Mouse (Mus musculus): Measurements from ENCODE around the gene Fgf23. TPM values are rescaled to one million over a fixed set of nuclear protein-coding genes. Genes with fewer than 3 reads are reported as not detected.

The Fgf23 gene
- polyA plus RNA-seq, 1 experiment from 2014 or later: 0.20 TPM

DNA sequence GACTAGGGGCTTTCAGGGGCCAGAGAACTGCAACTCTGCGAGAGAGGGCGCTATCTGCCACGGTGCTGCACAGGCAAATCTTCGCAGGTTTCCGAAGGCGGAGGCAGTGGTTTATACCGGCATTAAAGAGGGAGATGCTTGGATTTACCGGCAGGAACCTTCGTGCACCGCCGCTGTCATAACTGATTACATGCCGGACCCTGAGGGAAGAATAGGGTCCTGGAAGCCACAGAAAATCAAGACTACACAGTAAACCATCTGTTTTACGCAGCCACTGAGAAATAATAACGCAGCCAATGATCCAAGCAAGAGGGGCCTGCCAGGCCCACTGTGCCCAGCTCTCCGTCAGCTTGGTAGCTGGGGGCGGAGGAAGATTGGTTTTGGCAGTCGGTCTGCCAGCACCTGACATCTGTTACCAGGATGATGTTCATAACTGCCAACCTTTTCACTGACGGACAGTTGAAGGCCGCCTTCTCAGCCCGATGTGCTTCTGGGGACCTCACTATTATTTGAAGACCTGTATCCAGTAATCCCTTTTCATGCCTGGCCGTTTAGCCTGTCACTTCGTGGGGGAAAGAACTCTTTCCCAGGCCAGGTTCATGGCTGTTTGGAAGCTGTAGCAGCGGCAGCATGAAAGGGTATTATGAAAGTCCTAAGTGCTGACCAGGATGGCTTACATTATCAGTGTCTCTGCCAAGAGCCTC is 42.2 kb downstream of the Fgf23 start:
- no peaks in the 10 kb centered on the region for H3K27me3 ChIP-seq
- ATAC-seq (ENCODE audit: insufficient number of reproducible peaks, low FRiP score, low TSS enrichment, low read depth): no peak
- 52% methylated on average over 23 of the region's 23 CpGs for WGBS

GRCm38 (mm10) chr6:127122221-127122806 is 49.6 kb downstream of the Fgf23 start:
- 74% methylated on average over 4 of the region's 4 CpGs for WGBS
- no peak overlapping the region for H3K4me3 ChIP-seq (replicated peaks)
- no peaks in the 10 kb centered on the region for H3K9me3 ChIP-seq (replicated peaks)
- H3K36me3 ChIP-seq: peaks cover 11% of the 10 kb centered on the region; the same call in 1 of the 2 replicates
- no peaks in the 10 kb centered on the region for H3K27me3 ChIP-seq
- no peaks in the 10 kb centered on the region for H3K4me1 ChIP-seq
- H3K9ac ChIP-seq: no peak overlapping the region
- H3K27ac ChIP-seq (replicated peaks): no peak overlapping the region
- ATAC-seq (ENCODE audit: insufficient number of reproducible peaks, low FRiP score, low TSS enrichment, low read depth): no peak
- no peak overlapping the region for H3K4me2 ChIP-seq (replicated peaks)

More for the DNA sequence above, 42.2 kb downstream of the Fgf23 start:
- H3K4me1 ChIP-seq: no peaks in the 10 kb centered on the region
- no peak overlapping the region for H3K4me3 ChIP-seq (replicated peaks)
- no peak overlapping the region for H3K27ac ChIP-seq (replicated peaks)
- no peak overlapping the region for H3K4me2 ChIP-seq (replicated peaks)
- no peaks in the 10 kb centered on the region for H3K9me3 ChIP-seq (replicated peaks)
- no peaks in the 10 kb centered on the region for H3K36me3 ChIP-seq
- no peak overlapping the region for H3K9ac ChIP-seq

- 89% methylated on average over 5 of the region's 5 CpGs for WGBS
- no peak overlapping the region for H3K27ac ChIP-seq (replicated peaks)
- H3K4me1 ChIP-seq: no peaks in the 10 kb centered on the region
- H3K9me3 ChIP-seq (replicated peaks): no peaks in the 10 kb centered on the region
- H3K36me3 ChIP-seq: peaks cover 18% of the 10 kb centered on the region; the same call in 1 of the 2 replicates
- H3K27me3 ChIP-seq: no peaks in the 10 kb centered on the region
- ATAC-seq (ENCODE audit: insufficient number of reproducible peaks, low FRiP score, low TSS enrichment, low read depth): no peak
- no peak overlapping the region for H3K9ac ChIP-seq
- no peak overlapping the region for H3K4me3 ChIP-seq (replicated peaks)
- no peak overlapping the region for H3K4me2 ChIP-seq (replicated peaks)
Measured at GRCm38 (mm10) chr6:127122996-127123395, 50.3 kb downstream of the Fgf23 start.

DNA sequence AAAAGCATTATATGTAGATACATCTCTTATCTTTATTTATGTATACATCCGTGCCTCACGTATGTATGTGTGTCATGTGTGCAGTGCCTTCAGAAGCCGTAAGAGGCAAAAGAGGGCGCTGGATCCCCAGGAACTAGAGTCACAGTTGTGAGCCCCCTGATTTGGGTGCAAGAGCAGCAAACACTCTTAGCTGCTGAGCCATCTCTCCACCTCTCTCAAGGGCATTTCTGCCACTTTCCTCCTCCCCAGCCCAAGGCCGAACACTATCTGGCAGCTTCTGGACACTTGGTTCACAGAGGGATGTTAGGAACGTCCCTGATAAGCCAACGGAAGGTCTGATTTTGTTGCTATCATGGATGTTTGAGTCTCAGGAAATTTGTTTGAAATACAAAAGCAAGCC is 50.8 kb downstream of the Fgf23 start:
- H3K36me3 ChIP-seq: peaks cover 22% of the 10 kb centered on the region; the same call in 1 of the 2 replicates
- H3K4me1 ChIP-seq: no peaks in the 10 kb centered on the region
- no peak overlapping the region for H3K27ac ChIP-seq (replicated peaks)
- no peak overlapping the region for H3K4me2 ChIP-seq (replicated peaks)
- ATAC-seq (ENCODE audit: insufficient number of reproducible peaks, low FRiP score, low TSS enrichment, low read depth): no peak
- H3K4me3 ChIP-seq (replicated peaks): no peak overlapping the region
- no peaks in the 10 kb centered on the region for H3K27me3 ChIP-seq
- H3K9ac ChIP-seq: no peak overlapping the region
- H3K9me3 ChIP-seq (replicated peaks): no peaks in the 10 kb centered on the region
- WGBS: 87% methylated on average over 7 of the region's 7 CpGs

DNA sequence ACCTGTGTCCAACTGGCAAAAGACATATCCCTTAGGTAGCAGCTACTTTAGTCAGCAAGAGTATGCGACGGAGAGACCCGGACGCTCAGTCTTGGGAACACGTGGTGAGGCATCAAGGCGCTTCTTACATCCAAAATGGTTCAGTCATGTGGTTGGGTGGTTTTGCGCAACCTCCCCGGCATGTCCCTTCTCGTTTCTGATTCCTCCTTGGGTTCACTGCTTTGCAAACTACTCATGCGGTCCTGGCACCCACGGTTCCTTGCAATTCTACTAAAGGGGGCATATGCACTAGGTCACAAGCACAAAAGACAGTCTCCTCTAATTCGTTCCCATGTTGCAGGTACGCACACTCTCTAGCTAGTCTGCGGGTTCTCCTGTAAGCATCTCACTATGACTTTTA is 57.0 kb downstream of the Fgf23 start:
- Histone ChIP-seq H3K9ac (no peak overlapping the region), H3K4me1 (peaks cover 3% of the 10 kb centered on the region; the same call in 1 of the 2 replicates), H3K27ac (replicated peaks) (no peak overlapping the region), H3K27me3 (no peaks in the 10 kb centered on the region), H3K4me2 (replicated peaks) (no peak overlapping the region), H3K4me3 (replicated peaks) (no peak overlapping the region), H3K36me3 (peaks cover 76% of the 10 kb centered on the region), H3K9me3 (replicated peaks) (no peaks in the 10 kb centered on the region)
- no peak for ATAC-seq (ENCODE audit: insufficient number of reproducible peaks, low FRiP score, low TSS enrichment, low read depth)
- WGBS: 92% methylated on average over 14 of the region's 14 CpGs

DNA sequence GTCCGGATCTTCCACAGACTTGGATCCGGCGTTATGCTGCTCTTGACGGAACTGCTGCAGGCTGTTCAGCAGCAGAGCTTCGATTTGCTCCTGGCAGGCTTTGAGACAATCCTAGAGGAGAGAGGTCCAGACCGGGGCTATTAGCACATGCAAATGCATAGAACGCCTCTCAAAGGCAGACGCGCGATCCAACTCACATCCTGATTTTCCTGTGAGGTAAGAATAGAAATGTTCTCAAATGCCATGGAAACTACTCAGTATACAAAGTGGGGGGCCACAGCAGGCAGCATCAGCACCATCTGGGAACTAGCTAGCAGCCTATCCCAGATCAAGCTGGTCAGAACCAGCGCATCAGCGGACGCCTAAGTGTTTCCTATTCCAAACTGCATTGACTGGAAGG is 57.7 kb downstream of the Fgf23 start:
- Histone ChIP-seq H3K4me1 (peaks cover 3% of the 10 kb centered on the region; the same call in 1 of the 2 replicates), H3K27ac (replicated peaks) (no peak overlapping the region), H3K9ac (no peak overlapping the region), H3K36me3 (peaks cover 82% of the 10 kb centered on the region), H3K4me2 (replicated peaks) (no peak overlapping the region), H3K27me3 (no peaks in the 10 kb centered on the region), H3K4me3 (replicated peaks) (no peak overlapping the region), H3K9me3 (replicated peaks) (no peaks in the 10 kb centered on the region)
- no peak for ATAC-seq (ENCODE audit: insufficient number of reproducible peaks, low FRiP score, low TSS enrichment, low read depth)
- WGBS: 76% methylated on average over 13 of the region's 13 CpGs

Other genes starting within 250 kb of the Fgf23 start
- gene Ndufa9, start 223.8 kb upstream of the Fgf23 start, polyA plus RNA-seq (2015; fragmentation: Nextera tagmentation; extraction: Ambion mirVana): 165 TPM in 2 replicates
- 0.08 and 0.09 TPM in 2 replicates for gene Akap3, start 219.8 kb upstream of the Fgf23 start, polyA plus RNA-seq (2015; fragmentation: Nextera tagmentation; extraction: Ambion mirVana)
- gene Dyrk4, start 151.1 kb upstream of the Fgf23 start, polyA plus RNA-seq (2015; fragmentation: Nextera tagmentation; extraction: Ambion mirVana): 0.62 and 1.2 TPM in 2 replicates
- gene Rad51ap1, start 133.3 kb upstream of the Fgf23 start, polyA plus RNA-seq (2015; fragmentation: Nextera tagmentation; extraction: Ambion mirVana): 47.2 and 47.4 TPM in 2 replicates
- 17.1 and 19.2 TPM in 2 replicates for gene D6Wsu163e, start 132.9 kb upstream of the Fgf23 start, polyA plus RNA-seq (2015; fragmentation: Nextera tagmentation; extraction: Ambion mirVana)
- 1.7 and 2.8 TPM in 2 replicates for gene Fgf6, start 57.3 kb upstream of the Fgf23 start, polyA plus RNA-seq (2015; fragmentation: Nextera tagmentation; extraction: Ambion mirVana)
- gene Tigar, start 36.7 kb downstream of the Fgf23 start, polyA plus RNA-seq (2015; fragmentation: Nextera tagmentation; extraction: Ambion mirVana): 2.7 and 3.1 TPM in 2 replicates
- gene Ccnd2, start 79.3 kb downstream of the Fgf23 start, polyA plus RNA-seq (2015; fragmentation: Nextera tagmentation; extraction: Ambion mirVana): 918 and 948 TPM in 2 replicates

Measured in embryonic facial prominence, embryonic 15.5 days (tissue).